Mouse (Mus musculus) mouse embryonic stem cell (cell line): Measurements from ENCODE around the gene Grik3.

Experiments
- in situ Hi-C, 2 experiments: fragments of 300-500 bp; cut with MboI; formaldehyde crosslinking; loops; 1 replicate in 1 of 2; 3 replicates in 1 of 2; pipeline ENCODE4 v1.14.3; 2019 to 2020; ENCODE audit warnings: low sequenced_read_pairs in 2 of 2, low pct_unique_long_range_greater_than_20kb in 1 of 2, mixed read lengths in 1 of 2; ENCODE audit not compliant: unreplicated experiment in 1 of 2

Grik3 gene

GRCm38 (mm10) chr4:125665955-125666354 lies 175.5 kb downstream of the Grik3 start:
- in situ Hi-C loops = no loop called here

- in situ Hi-C loops = no loop called here
These were observed 191.5 kb downstream of the Grik3 start for GRCm38 (mm10) chr4:125682007-125682406.

GRCm38 (mm10) chr4:125687078-125687477 lies 196.6 kb downstream of the Grik3 start:
- in situ Hi-C loops = no loop called here

GRCm38 (mm10) chr4:125695431-125695830 lies 204.9 kb downstream of the Grik3 start:
- in situ Hi-C loops = no loop called here

GRCm38 (mm10) chr4:125696182-125696939 lies 205.9 kb downstream of the Grik3 start:
- in situ Hi-C loops = no loop called here

GRCm38 (mm10) chr4:125697626-125698025 lies 207.1 kb downstream of the Grik3 start:
- in situ Hi-C loops = no loop called here

GRCm38 (mm10) chr4:125699056-125699455 lies 208.6 kb downstream of the Grik3 start:
- in situ Hi-C loops = no loop called here

- in situ Hi-C loops = no loop called here
These were observed 209.8 kb downstream of the Grik3 start for GRCm38 (mm10) chr4:125700331-125700730.

- in situ Hi-C loops = no loop called here
These were observed 212.3 kb downstream of the Grik3 start for GRCm38 (mm10) chr4:125702607-125703309.

GRCm38 (mm10) chr4:125703310-125703690 lies 212.8 kb downstream of the Grik3 start:
- in situ Hi-C loops = no loop called here

- in situ Hi-C loops = no loop called here
These were observed 215.2 kb downstream of the Grik3 start for GRCm38 (mm10) chr4:125705746-125706145.

GRCm38 (mm10) chr4:125709716-125710115 lies 219.2 kb downstream of the Grik3 start:
- in situ Hi-C loops = no loop called here

- in situ Hi-C loops = no loop called here
These were observed 227.4 kb downstream of the Grik3 start for GRCm38 (mm10) chr4:125717881-125718280.

- in situ Hi-C loops = no loop called here
These were observed 228.1 kb downstream of the Grik3 start for GRCm38 (mm10) chr4:125718429-125719140.

GRCm38 (mm10) chr4:125726241-125726640 lies 235.7 kb downstream of the Grik3 start:
- in situ Hi-C loops = no loop called here

- in situ Hi-C loops = no loop called here
These were observed 236.5 kb downstream of the Grik3 start for GRCm38 (mm10) chr4:125727030-125727429.

GRCm38 (mm10) chr4:125727626-125728025 lies 237.1 kb downstream of the Grik3 start:
- in situ Hi-C loops = no loop called here

- in situ Hi-C loops = no loop called here
These were observed 237.8 kb downstream of the Grik3 start for GRCm38 (mm10) chr4:125728091-125728863.
